Mouse (Mus musculus) bone marrow macrophage, adult 2 months (primary cell): ENCODE results near the gene Edf1.

Experiments
- CTCF ChIP-seq: IDR thresholded peaks from 2 replicates; pipeline ENCODE4 v1.5.1; 2012; ENCODE audit warnings: low read depth, mild to moderate bottlenecking, low read length, moderate library complexity
- POLR2A ChIP-seq: IDR thresholded peaks from 2 replicates; pipeline ENCODE4 v1.6.1; 2012; ENCODE audit warnings: mild to moderate bottlenecking, low read depth, low read length, borderline replicate concordance

DNA sequence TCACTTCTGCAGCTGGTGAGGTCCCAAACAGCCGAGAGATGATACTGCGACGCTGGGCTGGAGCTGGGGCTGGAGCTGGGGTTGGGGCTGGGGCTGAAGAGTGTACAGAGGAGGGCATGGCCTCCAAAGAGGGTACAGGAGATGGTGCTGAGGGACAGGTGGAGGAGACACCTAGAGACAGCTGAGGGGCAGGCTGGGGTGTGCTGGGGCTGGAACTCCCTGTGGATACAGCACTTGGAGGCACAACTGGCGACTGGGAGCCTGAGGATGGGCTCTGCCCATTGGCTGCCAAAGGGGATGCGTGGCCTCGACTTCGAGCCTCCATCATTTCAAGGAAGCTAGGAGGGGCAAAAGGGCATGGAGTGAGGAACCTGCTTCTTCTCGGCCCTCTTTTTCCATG, 29.6 kb downstream of the Edf1 start:
- TF ChIP-seq CTCF (no peak), POLR2A (no peak)
